Mouse (Mus musculus): Measurements from ENCODE around the gene Ankrd11. TPM values are rescaled to one million over a fixed set of nuclear protein-coding genes. Genes with fewer than 3 reads are reported as not detected.

The Ankrd11 gene
- polyA plus RNA-seq, 2 experiments = 65.3 to 83.7 TPM

- 87% methylated on average over 5 of the region's 5 CpGs for WGBS
- ATAC-seq (ENCODE audit: low FRiP score, low read depth) = no peak
- no peaks in the 10 kb centered on the region for H3K27me3 ChIP-seq (ENCODE audit: control insufficient read depth, insufficient read depth, low read length)
- peaks cover 6% of the 10 kb centered on the region for H3K4me1 ChIP-seq (ENCODE audit: control insufficient read depth, insufficient read depth, low read length)
- no peak for TF ChIP-seq POLR2A (IDR thresholded peaks at IDR 0.05; ENCODE audit: borderline replicate concordance, extremely low read depth, insufficient read depth, insufficient read length)
- H3K36me3 ChIP-seq (ENCODE audit: control insufficient read depth, insufficient read depth, low read length) = peaks cover 45% of the 10 kb centered on the region
- no peak overlapping the region for H3K9ac ChIP-seq (ENCODE audit: low read depth, low read length, severe bottlenecking)
- no peak overlapping the region for H3K4me3 ChIP-seq (replicated peaks; ENCODE audit: low read length)
- no peak overlapping the region for H3K4me2 ChIP-seq (replicated peaks; ENCODE audit: low read depth, low read length, severe bottlenecking)
- H3K27ac ChIP-seq (replicated peaks; ENCODE audit: low read depth, low read length) = no peak overlapping the region
- H3K9me3 ChIP-seq (ENCODE audit: control insufficient read depth, low read length) = no peaks in the 10 kb centered on the region
- DNase-seq (ENCODE audit: low spot score) = no peak
Observed at GRCm38 (mm10) chr8:122903002-122903401, 139.1 kb downstream of the Ankrd11 start.

DNA sequence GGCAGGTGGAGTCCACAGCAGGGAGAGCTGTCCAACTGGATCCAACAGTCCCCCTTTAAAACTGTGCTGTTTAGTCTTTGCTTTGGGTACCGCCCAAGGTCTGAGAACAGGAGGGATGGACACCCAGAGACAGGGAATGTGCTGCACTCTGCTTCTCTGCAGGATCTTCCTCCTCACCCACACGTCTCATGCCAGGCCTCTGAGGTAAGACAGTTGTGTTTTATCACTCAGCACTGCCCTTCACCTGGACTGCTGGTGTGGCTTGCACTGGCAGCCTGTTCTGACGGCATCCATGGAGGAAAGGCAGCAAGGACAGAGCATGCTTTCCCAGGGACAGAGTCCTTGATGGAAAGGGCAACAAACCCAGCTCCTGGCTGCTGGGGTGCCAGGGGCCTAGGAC is 139.5 kb downstream of the Ankrd11 start:
- no peak overlapping the region for H3K4me2 ChIP-seq (replicated peaks; ENCODE audit: low read depth, low read length, severe bottlenecking)
- no peak overlapping the region for H3K27ac ChIP-seq (replicated peaks; ENCODE audit: low read depth, low read length)
- H3K36me3 ChIP-seq (ENCODE audit: control insufficient read depth, insufficient read depth, low read length) = peaks cover 45% of the 10 kb centered on the region
- no peak for TF ChIP-seq POLR2A (IDR thresholded peaks at IDR 0.05; ENCODE audit: borderline replicate concordance, extremely low read depth, insufficient read depth, insufficient read length)
- H3K4me3 ChIP-seq (replicated peaks; ENCODE audit: low read length) = no peak overlapping the region
- ATAC-seq (ENCODE audit: low FRiP score, low read depth) (no peak), DNase-seq (ENCODE audit: low spot score) (no peak)
- 78% methylated on average over 3 of the region's 3 CpGs for WGBS
- H3K27me3 ChIP-seq (ENCODE audit: control insufficient read depth, insufficient read depth, low read length) = no peaks in the 10 kb centered on the region
- H3K9ac ChIP-seq (ENCODE audit: low read depth, low read length, severe bottlenecking) = no peak overlapping the region
- H3K9me3 ChIP-seq (ENCODE audit: control insufficient read depth, low read length) = no peaks in the 10 kb centered on the region
- peaks cover 6% of the 10 kb centered on the region for H3K4me1 ChIP-seq (ENCODE audit: control insufficient read depth, insufficient read depth, low read length)

DNA sequence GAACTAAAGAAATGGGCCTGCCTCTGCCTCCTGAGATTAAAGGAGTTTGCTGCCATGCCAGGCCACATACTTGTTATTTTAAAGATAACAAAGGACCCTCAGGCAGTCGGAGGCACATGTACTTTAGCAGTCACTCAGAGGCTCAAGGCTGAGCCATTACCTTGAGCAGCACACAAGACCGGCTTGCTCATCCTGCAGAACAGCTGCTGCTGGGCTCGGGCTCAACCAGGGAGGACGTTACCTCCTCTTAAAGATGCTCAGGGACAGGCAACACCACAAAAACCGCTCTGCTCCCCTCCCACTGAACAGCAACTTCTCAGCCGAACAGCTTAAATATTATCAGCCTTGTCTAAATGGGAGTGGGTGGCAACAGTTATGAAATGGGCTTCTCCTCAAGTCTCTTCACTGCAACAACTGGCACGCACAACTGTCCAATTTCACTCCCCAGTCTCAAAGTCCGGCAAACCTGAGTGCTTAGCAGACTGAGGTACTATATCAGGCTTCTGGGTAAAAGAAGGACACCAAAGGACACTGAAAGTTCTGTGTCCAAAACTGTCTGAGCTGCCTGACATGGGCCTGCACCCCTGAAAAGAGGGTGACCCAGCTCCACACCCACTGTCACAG is 140.1 kb downstream of the Ankrd11 start:
- 88% methylated on average over 8 of the region's 8 CpGs for WGBS
- ATAC-seq (ENCODE audit: low FRiP score, low read depth) (no peak), DNase-seq (ENCODE audit: low spot score) (no peak)
- H3K9me3 ChIP-seq (ENCODE audit: control insufficient read depth, low read length) = no peaks in the 10 kb centered on the region
- no peak overlapping the region for H3K9ac ChIP-seq (ENCODE audit: low read depth, low read length, severe bottlenecking)
- H3K27me3 ChIP-seq (ENCODE audit: control insufficient read depth, insufficient read depth, low read length) = no peaks in the 10 kb centered on the region
- no peak for TF ChIP-seq POLR2A (IDR thresholded peaks at IDR 0.05; ENCODE audit: borderline replicate concordance, extremely low read depth, insufficient read depth, insufficient read length)
- no peak overlapping the region for H3K4me3 ChIP-seq (replicated peaks; ENCODE audit: low read length)
- peaks cover 6% of the 10 kb centered on the region for H3K4me1 ChIP-seq (ENCODE audit: control insufficient read depth, insufficient read depth, low read length)
- no peak overlapping the region for H3K27ac ChIP-seq (replicated peaks; ENCODE audit: low read depth, low read length)
- H3K36me3 ChIP-seq (ENCODE audit: control insufficient read depth, insufficient read depth, low read length) = peaks cover 46% of the 10 kb centered on the region
- H3K4me2 ChIP-seq (replicated peaks; ENCODE audit: low read depth, low read length, severe bottlenecking) = no peak overlapping the region

- DNase-seq (ENCODE audit: low spot score) = no peak
- no peak overlapping the region for H3K4me3 ChIP-seq (replicated peaks; ENCODE audit: low read length)
- no peaks in the 10 kb centered on the region for H3K27me3 ChIP-seq (ENCODE audit: control insufficient read depth, insufficient read depth, low read length)
- no peak overlapping the region for H3K4me2 ChIP-seq (replicated peaks; ENCODE audit: low read depth, low read length, severe bottlenecking)
- no peak for TF ChIP-seq POLR2A (IDR thresholded peaks at IDR 0.05; ENCODE audit: borderline replicate concordance, extremely low read depth, insufficient read depth, insufficient read length)
- WGBS = 93% methylated on average over 7 of the region's 7 CpGs
- no peak overlapping the region for H3K9ac ChIP-seq (ENCODE audit: low read depth, low read length, severe bottlenecking)
- peaks cover 49% of the 10 kb centered on the region for H3K36me3 ChIP-seq (ENCODE audit: control insufficient read depth, insufficient read depth, low read length)
- H3K27ac ChIP-seq (replicated peaks; ENCODE audit: low read depth, low read length) = no peak overlapping the region
- no peak for ATAC-seq (ENCODE audit: low FRiP score, low read depth)
- peaks cover 2% of the 10 kb centered on the region for H3K4me1 ChIP-seq (ENCODE audit: control insufficient read depth, insufficient read depth, low read length)
- H3K9me3 ChIP-seq (ENCODE audit: control insufficient read depth, low read length) = no peaks in the 10 kb centered on the region
Observed at GRCm38 (mm10) chr8:122901476-122901875, 140.6 kb downstream of the Ankrd11 start.

DNA sequence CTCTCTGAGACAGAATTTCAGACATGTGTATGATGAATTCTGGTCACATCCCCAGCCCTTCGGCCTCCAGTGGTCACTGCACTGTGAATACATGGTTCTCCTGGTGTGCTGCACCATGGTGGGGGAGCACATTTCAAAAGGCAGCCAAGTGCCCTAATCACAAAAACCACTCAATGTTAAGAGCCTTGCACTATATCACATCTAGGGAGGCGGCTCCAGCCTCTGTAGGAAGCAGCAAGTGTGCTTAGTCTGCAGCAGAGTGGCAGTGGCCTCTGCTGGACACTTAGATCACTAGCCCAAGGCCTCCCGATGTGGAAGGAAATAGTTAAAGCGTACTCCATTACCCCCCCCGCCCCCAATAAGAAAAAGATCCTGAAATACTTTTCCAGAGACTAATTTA is 143.0 kb downstream of the Ankrd11 start:
- Histone ChIP-seq H3K36me3 (ENCODE audit: control insufficient read depth, insufficient read depth, low read length) (peaks cover 68% of the 10 kb centered on the region), H3K27ac (replicated peaks; ENCODE audit: low read depth, low read length) (no peak overlapping the region), H3K9me3 (ENCODE audit: control insufficient read depth, low read length) (no peaks in the 10 kb centered on the region), H3K4me1 (ENCODE audit: control insufficient read depth, insufficient read depth, low read length) (no peaks in the 10 kb centered on the region), H3K4me3 (replicated peaks; ENCODE audit: low read length) (no peak overlapping the region), H3K4me2 (replicated peaks; ENCODE audit: low read depth, low read length, severe bottlenecking) (no peak overlapping the region), H3K9ac (ENCODE audit: low read depth, low read length, severe bottlenecking) (no peak overlapping the region), H3K27me3 (ENCODE audit: control insufficient read depth, insufficient read depth, low read length) (no peaks in the 10 kb centered on the region)
- ATAC-seq (ENCODE audit: low FRiP score, low read depth) (no peak), DNase-seq (ENCODE audit: low spot score) (no peak)
- 82% methylated on average over 5 of the region's 5 CpGs for WGBS
- TF ChIP-seq POLR2A (IDR thresholded peaks at IDR 0.05; ENCODE audit: borderline replicate concordance, extremely low read depth, insufficient read depth, insufficient read length) = no peak
